Mouse (Mus musculus) ES-Bruce4 (cell line): ENCODE measurements around the gene Pbp2.

ENCODE experiments used
- CTCF ChIP-seq: IDR thresholded peaks from one replicate; pipeline ENCODE4 v1.8.1; 2011; ENCODE audit warnings: low read depth, low read length
- POLR2A ChIP-seq: IDR thresholded peaks from one replicate; pipeline ENCODE4 v1.8.1; 2011; ENCODE audit warnings: low read length; ENCODE audit not compliant: insufficient read depth

DNA sequence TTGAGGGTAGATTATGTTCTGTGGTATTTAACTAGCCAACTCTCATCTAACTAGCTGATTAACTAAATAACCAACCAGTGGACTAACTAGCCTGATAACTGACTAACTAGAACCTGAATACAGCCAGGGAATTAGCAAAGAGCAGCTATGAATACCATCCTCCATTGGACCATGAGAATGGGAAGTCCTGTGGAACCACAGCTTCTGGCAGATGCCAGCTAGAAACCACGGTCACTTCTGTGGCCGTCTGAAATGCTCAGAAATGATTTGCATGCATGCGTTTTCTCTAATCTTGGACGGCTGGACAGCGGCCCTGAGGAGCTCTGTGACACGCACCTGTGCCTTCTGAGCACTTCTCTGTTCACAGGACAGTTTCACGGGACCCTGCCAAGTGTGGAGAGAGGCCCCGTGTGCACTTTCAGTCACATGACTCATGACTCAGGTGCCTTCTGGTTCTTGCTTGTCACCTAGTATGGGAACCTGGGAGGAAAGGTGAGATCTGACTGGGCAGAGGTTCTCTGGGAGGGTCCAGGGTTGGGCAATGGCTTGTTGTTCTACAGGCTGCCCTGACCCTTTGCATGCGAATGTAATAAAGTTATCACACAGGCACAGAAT lies 14.6 kb upstream of the Pbp2 start:
- TF ChIP-seq CTCF (no peak), POLR2A (no peak)
